10 mouse cellular contexts compared by ENCODE assay signal in genomic region chr1:170646606-170647287, GRCm38 (mm10). TPM values are rescaled to one million over a fixed set of nuclear protein-coding genes. Genes with fewer than 3 reads are reported as not detected.
A peak's percentile ranks its signal among the peaks of the same experiment; 100 is the strongest.
DNase-seq lines count a peak whose midpoint lies in the region; ATAC-seq and TF ChIP-seq lines count a peak whose summit lies in the region.
"Had no signal": no experiment of that assay in that cellular context is flagged by ENCODE, and none has a peak within 500 bp of the region (broad histone marks: within the 10 kb centered on the region; RNA-seq: fewer than 3 reads in every experiment).

No protein-coding gene starts in this region.

- peak overlapping the region; percentile 83; the same call in 1 of the 2 replicates for H3K4me2 ChIP-seq in hindbrain, embryonic 13.5 days
- peak overlapping the region; percentile 77 for H3K4me2 ChIP-seq in neural tube, embryonic 12.5 days (replicated peaks)

- WGBS in hindbrain, embryonic 13.5 days: 77% methylated on average over 9 of the region's 9 CpGs
- WGBS in neural tube, embryonic 12.5 days: 75% methylated on average over 9 of the region's 9 CpGs

- H3K36me3 ChIP-seq in hindbrain, embryonic 13.5 days: peaks cover 13% of the 10 kb centered on the region; the same call in 1 of the 2 replicates
- H3K36me3 ChIP-seq in neural tube, embryonic 12.5 days: no peaks in the 10 kb centered on the region

- peak overlapping the region; percentile 87 for H3K27ac ChIP-seq in layer of hippocampus, adult 2 months
- no peak overlapping the region for H3K27ac ChIP-seq in embryonic fibroblast, embryonic 13.5 days (ENCODE audit: insufficient read depth, low read length)
- no peak overlapping the region for H3K27ac ChIP-seq in hindbrain, embryonic 13.5 days
- no peak overlapping the region for H3K27ac ChIP-seq in neural tube, embryonic 12.5 days

- H3K4me1 ChIP-seq in embryonic fibroblast, embryonic 13.5 days (ENCODE audit: control insufficient read depth, insufficient read depth, low read length): peaks cover 6% of the 10 kb centered on the region; the same call in 1 of the 2 replicates
- H3K4me1 ChIP-seq in hindbrain, embryonic 13.5 days (replicated peaks): peaks cover 32% of the 10 kb centered on the region
- H3K4me1 ChIP-seq in neural tube, embryonic 12.5 days: peaks cover 21% of the 10 kb centered on the region

- TF ChIP-seq POLR2A in embryonic fibroblast, embryonic 13.5 days (IDR thresholded peaks at IDR 0.05; ENCODE audit: low read depth, low read length): no peak

- H3K27me3 ChIP-seq in hindbrain, embryonic 13.5 days: no peaks in the 10 kb centered on the region
- no peaks in the 10 kb centered on the region for H3K27me3 ChIP-seq in neural tube, embryonic 12.5 days (replicated peaks)

- no peaks in the 10 kb centered on the region for H3K9me3 ChIP-seq in hindbrain, embryonic 13.5 days
- H3K9me3 ChIP-seq in neural tube, embryonic 12.5 days: no peaks in the 10 kb centered on the region

- DNase-seq in layer of hippocampus, adult 2 months (ENCODE audit: low spot score in 2 of 2): peak in 1 of 2 experiments; percentile 8
- no peak for DNase-seq in layer of hippocampus, adult 9-11 months
- no peak for DNase-seq in thymus, postnatal 4 days
- DNase-seq: kidney, postnatal 14 days; left cerebral cortex, postnatal 4 days had no signal

- TF ChIP-seq CTCF in layer of hippocampus, adult 2 months (conservative IDR thresholded peaks at IDR 0.05): no peak
- no peak for TF ChIP-seq CTCF in embryonic fibroblast, embryonic 13.5 days (IDR thresholded peaks at IDR 0.05; ENCODE audit: borderline replicate concordance, insufficient read depth, low read length)

- ATAC-seq in hindbrain, embryonic 13.5 days (ENCODE audit: low FRiP score): no peak
- no peak for ATAC-seq in neural tube, embryonic 12.5 days (ENCODE audit: low FRiP score, low read depth)
- no peak for ATAC-seq in granulocyte monocyte progenitor cell, adult 5-6 weeks (replicated peaks; ENCODE audit: poor library complexity, severe bottlenecking)

- peak overlapping the region; percentile 58 for H3K4me3 ChIP-seq in layer of hippocampus, adult 2 months
- H3K4me3 ChIP-seq in embryonic fibroblast, embryonic 13.5 days (ENCODE audit: insufficient read depth, low read length): peak overlapping the region; percentile 52
- peak overlapping the region; percentile 21; the same call in 1 of the 2 replicates for H3K4me3 ChIP-seq in hindbrain, embryonic 13.5 days
- H3K4me3 ChIP-seq in neural tube, embryonic 12.5 days: no peak overlapping the region

- H3K9ac ChIP-seq in hindbrain, embryonic 13.5 days: no peak overlapping the region
- no peak overlapping the region for H3K9ac ChIP-seq in neural tube, embryonic 12.5 days

RNA-seq across cellular contexts. Expression of gene Olfml2b, which starts 2.4 kb away (rescaled TPM):
- 10 to 100 TPM; 48.7 to 48.8 TPM for total RNA-seq in layer of hippocampus, adult 2 months (2021)
- 59.1 and 62.1 TPM in 2 replicates for polyA plus RNA-seq in embryonic fibroblast, embryonic 13.5 days (2011; ENCODE audit: insufficient read length, low read depth, missing spikeins)
- polyA plus RNA-seq in hindbrain, embryonic 13.5 days (2015; fragmentation: Nextera tagmentation; extraction: Ambion mirVana): 5.2 and 6.1 TPM in 2 replicates
- 9.4 and 9.6 TPM in 2 replicates for polyA plus RNA-seq in neural tube, embryonic 12.5 days (2016; fragmentation: Nextera tagmentation; extraction: Ambion mirVana)
- not detected in 2 replicates for total RNA-seq in granulocyte monocyte progenitor cell, adult 5-6 weeks (2014; fragmentation: Nextera tagmentation)
- total RNA-seq in granulocyte monocyte progenitor cell, adult 5-6 weeks (2017): 0.90 and 1.1 TPM in 2 replicates
- total RNA-seq: MEL had no signal

RNA-seq across cellular contexts. Expression of gene Nos1ap, which starts 57.1 kb away (rescaled TPM):
- total RNA-seq in layer of hippocampus, adult 2 months (2021): 100 to 1,000 TPM; 207 to 209 TPM
- polyA plus RNA-seq in embryonic fibroblast, embryonic 13.5 days (2011; ENCODE audit: insufficient read length, low read depth, missing spikeins): 1.6 and 3.5 TPM in 2 replicates
- polyA plus RNA-seq in hindbrain, embryonic 13.5 days (2015; fragmentation: Nextera tagmentation; extraction: Ambion mirVana): 17.8 and 17.9 TPM in 2 replicates
- polyA plus RNA-seq in neural tube, embryonic 12.5 days (2016; fragmentation: Nextera tagmentation; extraction: Ambion mirVana): 19.7 and 23.3 TPM in 2 replicates
- total RNA-seq in granulocyte monocyte progenitor cell, adult 5-6 weeks (2014; fragmentation: Nextera tagmentation): 9.0 and 11.5 TPM in 2 replicates
- 1.5 and 3.7 TPM in 2 replicates for total RNA-seq in granulocyte monocyte progenitor cell, adult 5-6 weeks (2017)
